Mouse (Mus musculus) bone marrow macrophage, adult 2 months (primary cell): ENCODE data around the gene Epn1. TPM values are rescaled to one million over a fixed set of nuclear protein-coding genes. Genes with fewer than 3 reads are reported as not detected.

ENCODE experiments used
- H3K27ac ChIP-seq: 2 replicates; pipeline ENCODE4 v1.5.1; 2012; ENCODE audit warnings: low read depth, low read length; ENCODE audit not compliant: insufficient read depth
- H3K4me1 ChIP-seq: 2 replicates; pipeline ENCODE4 v1.6.1; 2012; ENCODE audit warnings: low read length; ENCODE audit not compliant: control insufficient read depth, insufficient read depth
- H3K4me3 ChIP-seq: 2 replicates; pipeline ENCODE4 v1.5.1; 2012; ENCODE audit warnings: mild to moderate bottlenecking, low read length, moderate library complexity; ENCODE audit not compliant: insufficient read depth
- CTCF ChIP-seq: IDR thresholded peaks from 2 replicates; pipeline ENCODE4 v1.5.1; 2012; ENCODE audit warnings: low read depth, mild to moderate bottlenecking, low read length, moderate library complexity
- POLR2A ChIP-seq: IDR thresholded peaks from 2 replicates; pipeline ENCODE4 v1.6.1; 2012; ENCODE audit warnings: mild to moderate bottlenecking, low read depth, low read length, borderline replicate concordance
- polyA plus RNA-seq: library from polyadenylated mRNA; stranded (reverse); fragments of >200 nt; gene quantifications from 2 replicates; pipeline ENCODE4 v1.2.4, GENCODE M21; 2012; ENCODE audit not compliant: missing spikeins, insufficient read depth, insufficient read length

Epn1 gene
- polyA plus RNA-seq, 1 experiment, result 202 TPM

DNA sequence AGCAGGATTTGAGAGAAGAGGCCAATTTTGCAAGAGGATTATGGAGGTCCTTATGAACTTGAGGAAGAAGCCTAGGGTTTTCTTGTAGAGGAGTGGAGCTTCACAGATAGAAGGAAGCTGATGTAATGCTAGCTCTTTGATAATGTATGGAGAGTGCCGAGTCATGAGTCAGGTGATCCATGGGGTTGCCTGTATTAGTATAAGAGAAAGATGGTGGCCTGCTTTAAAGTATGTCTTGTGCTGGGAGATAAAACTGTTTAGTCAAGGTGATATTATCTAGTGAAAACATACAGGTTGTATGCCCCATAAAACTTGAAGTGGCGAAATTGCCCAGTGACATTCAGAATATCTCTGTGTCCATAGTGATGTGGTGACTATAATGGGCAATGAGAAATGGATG is 3.1 kb upstream of the Epn1 start:
- no peak for TF ChIP-seq POLR2A
- TF ChIP-seq CTCF, result no peak
- no peak overlapping the region for H3K4me3 ChIP-seq
- H3K27ac ChIP-seq, result peak overlapping the region; percentile 34
- H3K4me1 ChIP-seq, result peaks cover 22% of the 10 kb centered on the region

DNA sequence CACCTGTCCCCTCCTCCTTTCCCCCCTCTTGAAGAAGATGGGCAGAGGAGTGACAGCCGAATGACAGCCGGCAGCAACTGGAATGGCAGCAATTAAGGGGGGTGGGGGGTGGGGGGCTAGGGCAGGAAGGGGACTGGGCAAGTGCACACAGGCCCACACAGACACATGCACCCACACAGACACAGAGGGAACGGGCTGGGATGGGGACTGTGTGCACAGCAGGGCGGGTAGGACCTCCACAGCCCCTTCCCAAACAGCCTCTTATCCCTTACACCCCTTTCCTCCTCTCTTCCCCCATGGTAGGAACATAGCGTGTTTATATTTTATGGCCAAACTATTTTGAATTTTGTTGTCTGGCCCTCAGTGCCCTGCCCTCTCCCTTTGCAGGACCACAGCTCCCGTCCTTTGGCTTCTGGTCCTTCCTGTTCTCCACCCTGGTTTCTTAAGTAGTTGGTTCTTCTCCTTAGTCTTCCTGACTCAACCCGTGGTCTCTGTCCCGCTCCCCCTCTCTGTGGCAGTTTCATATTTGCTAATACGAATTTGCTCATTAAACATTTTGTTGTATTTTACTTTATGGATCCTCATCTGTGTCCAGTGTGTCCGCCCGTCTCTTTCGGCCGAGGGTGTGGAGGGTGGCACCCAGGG is 548 bp upstream of the Epn1 start:
- H3K4me1 ChIP-seq, result peaks cover 36% of the 10 kb centered on the region
- H3K27ac ChIP-seq, result peak overlapping the region; percentile 64

DNA sequence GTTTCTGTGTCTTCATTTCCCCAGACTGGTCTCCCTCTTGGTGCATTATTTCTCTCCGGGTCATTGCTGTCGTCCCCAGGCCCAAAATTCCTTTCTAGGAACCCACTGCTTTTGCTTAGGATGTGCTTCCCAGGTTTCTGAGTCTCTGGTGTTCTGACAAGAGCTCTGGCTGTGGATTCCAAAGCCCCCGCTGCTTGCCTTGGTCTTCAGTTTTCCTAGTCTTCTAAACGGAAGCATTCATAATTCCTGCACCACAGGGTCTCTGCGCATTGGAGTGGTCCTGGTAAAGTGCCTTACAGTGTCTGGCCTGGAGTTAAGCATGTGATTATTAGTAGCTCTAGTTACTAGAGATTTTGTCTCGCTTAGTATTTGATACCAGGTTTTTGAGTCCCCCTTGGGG is 780 bp downstream of the Epn1 start:
- Histone ChIP-seq H3K4me1 (peaks cover 39% of the 10 kb centered on the region), H3K27ac (peak overlapping the region; percentile 79), H3K4me3 (peak overlapping the region; percentile 67)
- no peak for TF ChIP-seq CTCF
- TF ChIP-seq POLR2A, result no peak

More for the DNA sequence above, 548 bp upstream of the Epn1 start:
- peak overlapping the region; percentile 45 for H3K4me3 ChIP-seq

DNA sequence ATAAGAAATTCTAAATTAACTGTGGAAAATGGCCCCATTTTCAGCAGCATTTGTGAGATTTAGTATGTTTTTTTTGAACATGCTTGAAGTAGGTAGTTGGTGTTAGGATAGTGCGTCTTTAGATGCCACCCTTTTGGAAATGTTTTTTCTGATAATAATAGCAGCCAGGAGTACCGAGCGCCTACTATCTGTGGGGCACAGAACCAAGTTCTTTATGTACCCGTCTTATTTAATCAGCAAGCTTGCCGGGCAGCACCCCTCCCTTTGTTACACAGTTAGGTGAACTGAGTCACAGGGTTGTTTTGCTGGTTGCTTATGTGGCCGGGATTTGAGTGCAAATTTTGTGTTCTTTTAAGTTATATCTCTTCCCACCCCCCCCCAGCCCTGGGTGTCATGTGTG is 1.2 kb downstream of the Epn1 start:
- Histone ChIP-seq H3K27ac (peak overlapping the region; percentile 20; the same call in 1 of the 2 replicates), H3K4me1 (peaks cover 37% of the 10 kb centered on the region), H3K4me3 (peak overlapping the region; percentile 67)
- no peak for TF ChIP-seq CTCF
- TF ChIP-seq POLR2A, result no peak

DNA sequence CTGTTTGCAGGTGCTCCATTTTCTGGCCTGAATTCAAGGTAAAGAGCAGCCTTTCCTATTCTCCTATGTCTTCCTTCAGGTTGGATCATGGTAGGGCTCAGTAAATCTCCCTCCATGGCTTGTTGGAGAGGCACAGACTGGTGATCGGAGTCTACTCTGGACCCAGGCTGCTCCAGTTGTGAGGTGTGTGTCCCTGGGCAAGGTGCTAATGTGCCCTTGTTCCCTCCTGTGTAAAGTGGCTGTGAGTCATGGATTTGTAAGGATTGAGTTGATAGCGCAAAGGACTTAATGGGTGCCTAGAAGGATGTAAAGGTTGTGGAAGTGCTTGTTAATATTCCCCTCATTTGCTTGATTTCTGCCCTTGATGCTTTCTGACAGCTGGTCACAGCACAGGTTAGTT is 1.9 kb downstream of the Epn1 start:
- peaks cover 34% of the 10 kb centered on the region for H3K4me1 ChIP-seq
- peak overlapping the region; percentile 67 for H3K4me3 ChIP-seq
- no peak for TF ChIP-seq POLR2A
- peak overlapping the region; percentile 9 for H3K27ac ChIP-seq

DNA sequence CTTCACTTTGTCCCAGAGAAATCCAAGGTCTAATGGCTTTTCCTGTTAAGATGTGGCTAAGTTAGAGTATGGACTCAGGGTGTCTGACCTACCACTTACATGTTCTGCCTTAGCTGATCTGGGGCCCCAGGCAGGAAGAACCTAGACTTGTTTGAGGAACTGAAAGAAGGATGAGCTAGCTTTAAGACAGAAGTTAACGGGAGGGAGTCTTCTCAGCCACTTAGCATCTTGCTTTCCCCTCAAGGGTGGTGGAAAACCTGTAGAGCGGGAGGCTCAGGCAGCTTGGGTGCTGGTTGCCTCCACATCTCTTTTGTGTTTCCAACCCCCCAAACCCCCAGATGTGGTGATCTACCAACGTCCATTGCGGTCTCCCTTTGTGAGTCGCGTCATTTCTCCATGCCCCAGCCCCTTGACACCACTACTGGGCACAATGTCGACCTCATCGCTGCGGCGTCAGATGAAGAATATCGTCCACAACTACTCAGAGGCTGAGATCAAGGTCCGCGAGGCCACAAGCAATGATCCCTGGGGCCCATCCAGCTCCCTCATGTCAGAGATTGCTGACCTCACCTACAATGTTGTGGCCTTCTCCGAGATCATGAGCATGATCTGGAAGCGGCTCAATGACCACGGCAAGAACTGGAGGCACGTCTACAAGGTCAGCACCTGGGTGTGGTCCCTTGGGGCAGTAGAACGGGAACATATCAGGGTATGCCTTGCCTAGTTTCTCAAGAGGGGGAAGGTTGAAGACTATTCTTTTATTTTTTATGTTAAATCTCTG is 3.5 kb downstream of the Epn1 start:
- TF ChIP-seq POLR2A (no peak), CTCF (no peak)
- Histone ChIP-seq H3K4me1 (peaks cover 38% of the 10 kb centered on the region), H3K4me3 (peak overlapping the region; percentile 41), H3K27ac (peak overlapping the region; percentile 87)

DNA sequence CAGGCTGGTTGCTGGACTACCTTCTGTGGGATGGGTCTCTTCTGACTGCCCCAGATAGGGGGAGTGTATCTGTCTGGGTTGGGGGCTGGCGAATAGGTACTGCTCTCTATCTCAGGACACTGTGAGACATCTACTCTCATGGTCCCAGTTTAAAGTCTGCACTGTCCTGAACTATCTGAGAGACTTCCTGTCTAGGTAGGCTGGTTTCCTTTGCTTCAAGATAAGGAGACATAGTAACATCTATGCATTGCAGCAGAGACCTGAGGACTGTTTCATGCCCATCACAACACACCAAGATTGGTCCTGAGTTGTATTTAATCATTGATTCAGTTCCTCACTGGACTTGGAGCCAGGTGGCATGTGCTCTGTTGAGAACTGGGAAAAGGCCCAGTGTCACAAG is 5.5 kb downstream of the Epn1 start:
- TF ChIP-seq POLR2A (no peak), CTCF (no peak)
- Histone ChIP-seq H3K4me3 (no peak overlapping the region), H3K4me1 (peaks cover 33% of the 10 kb centered on the region), H3K27ac (no peak overlapping the region)

DNA sequence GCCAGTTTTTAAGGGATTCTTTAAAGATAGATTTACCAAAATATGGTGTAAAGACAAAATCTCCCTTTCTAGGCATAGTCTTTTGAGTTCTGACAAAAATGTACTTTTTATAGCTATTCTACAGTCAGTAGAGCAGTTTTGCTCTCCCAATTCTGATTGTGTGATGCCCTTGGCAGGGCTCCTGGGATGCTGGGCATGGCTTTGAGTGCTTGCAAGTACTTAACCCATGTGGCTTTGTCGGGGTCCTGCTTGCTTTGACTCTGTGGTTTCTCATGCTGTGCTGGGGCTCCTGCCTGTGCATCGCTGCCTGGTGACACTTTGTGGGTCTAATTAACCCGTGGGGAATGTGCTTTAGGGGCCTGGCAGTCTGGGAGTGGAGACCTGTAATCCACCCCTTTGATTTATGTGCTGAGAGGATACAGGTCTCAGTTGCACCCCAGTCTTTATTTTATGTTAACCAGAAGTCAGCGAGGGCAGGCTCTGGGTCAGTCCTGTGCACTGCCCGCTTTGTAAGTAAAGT is 6.9 kb downstream of the Epn1 start:
- TF ChIP-seq POLR2A (no peak), CTCF (no peak)
- no peak overlapping the region for H3K27ac ChIP-seq
- peaks cover 31% of the 10 kb centered on the region for H3K4me1 ChIP-seq
- H3K4me3 ChIP-seq, result no peak overlapping the region

DNA sequence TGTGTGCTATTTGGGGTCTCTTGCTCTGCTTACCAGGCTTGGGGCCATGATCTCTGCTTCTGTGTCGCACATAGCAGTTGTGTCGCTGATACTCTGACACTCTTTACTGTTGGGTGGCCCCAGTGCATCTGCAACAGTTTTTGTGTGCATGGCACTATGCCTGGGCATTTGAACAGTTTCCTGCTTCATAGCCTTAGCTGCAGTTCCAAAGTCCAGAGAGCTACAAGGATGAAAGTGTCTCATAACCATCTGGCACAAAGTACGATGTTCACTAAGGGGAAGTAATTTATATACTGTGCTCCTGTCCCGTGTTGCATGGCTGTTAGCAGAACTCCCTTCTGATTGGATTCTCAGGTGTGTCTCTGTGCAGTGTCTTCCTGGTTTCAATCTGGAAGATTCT is 7.9 kb downstream of the Epn1 start:
- Histone ChIP-seq H3K27ac (no peak overlapping the region), H3K4me3 (no peak overlapping the region), H3K4me1 (peaks cover 24% of the 10 kb centered on the region)
- TF ChIP-seq POLR2A (no peak), CTCF (no peak)

DNA sequence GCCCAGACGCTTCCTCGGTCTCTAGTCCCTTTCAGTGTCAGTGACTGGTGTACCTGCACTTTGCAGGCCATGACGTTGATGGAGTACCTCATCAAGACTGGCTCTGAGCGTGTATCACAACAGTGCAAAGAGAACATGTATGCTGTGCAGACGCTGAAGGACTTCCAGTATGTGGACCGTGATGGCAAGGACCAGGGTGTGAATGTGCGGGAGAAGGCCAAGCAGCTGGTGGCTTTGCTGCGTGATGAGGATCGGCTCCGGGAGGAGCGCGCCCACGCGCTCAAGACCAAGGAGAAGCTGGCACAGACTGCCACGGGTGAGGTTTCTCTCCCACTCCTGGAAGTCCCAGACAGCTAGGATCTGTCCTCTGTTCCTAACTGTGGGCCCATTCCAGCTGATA is 9.8 kb downstream of the Epn1 start:
- TF ChIP-seq CTCF (no peak), POLR2A (no peak)
- peaks cover 12% of the 10 kb centered on the region for H3K4me1 ChIP-seq
- H3K4me3 ChIP-seq, result no peak overlapping the region

More for the DNA sequence above, 9.8 kb downstream of the Epn1 start:
- no peak overlapping the region for H3K27ac ChIP-seq
